Mouse (Mus musculus) heart, postnatal 0 days (tissue): ENCODE data around the gene Tmc7.

ENCODE experiments used
- CTCF ChIP-seq: IDR thresholded peaks from 2 replicates; pipeline ENCODE4 v1.5.1; 2016; ENCODE audit warnings: antibody characterized with exemption, control low read depth, low read depth
- EP300 ChIP-seq: IDR thresholded peaks from 2 replicates; pipeline ENCODE4 v1.6.1; 2016; ENCODE audit warnings: antibody characterized with exemption, low read depth

DNA sequence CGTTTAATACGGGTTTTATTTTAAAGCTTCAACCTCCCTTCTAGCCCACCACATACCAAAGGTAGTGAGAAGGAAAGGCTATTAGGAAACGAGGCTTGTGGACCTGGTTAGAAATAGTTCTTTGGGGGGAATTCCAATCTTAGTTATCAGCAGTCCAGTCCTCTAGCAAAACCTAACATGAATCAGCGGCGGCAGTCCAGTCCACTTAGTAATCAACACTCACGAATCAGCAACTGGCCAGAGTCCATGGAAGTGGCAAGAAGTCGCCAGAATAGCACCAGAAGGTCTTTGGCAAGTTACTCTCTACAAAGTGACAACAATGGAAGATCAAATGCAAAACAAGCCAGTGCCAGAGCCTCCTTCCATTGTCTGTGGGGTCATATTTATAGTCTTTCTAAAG is 76.0 kb downstream of the Tmc7 start:
- TF ChIP-seq EP300 (no peak), CTCF (no peak)
